Mouse (Mus musculus) liver, embryonic 16.5 days (tissue): ENCODE measurements around the gene Wwp2. TPM values are rescaled to one million over a fixed set of nuclear protein-coding genes. Genes with fewer than 3 reads are reported as not detected.
A peak's percentile ranks its signal among the peaks of the same experiment; 100 is the strongest.

Experiments used
- ATAC-seq: fragments of 200-750 bp; cut with Nextera tagmentation; 2 replicates; pipeline ENCODE4 v1.8.0; 2017; ENCODE audit warnings: low read depth, mild to moderate bottlenecking, moderate number of reproducible peaks, moderate library complexity
- H3K27ac ChIP-seq: fragments of 300-500 bp; sonication (generic); 2 replicates; pipeline ENCODE4 v1.5.1; 2014; ENCODE audit warnings: mild to moderate bottlenecking, low read length
- H3K27me3 ChIP-seq: fragments of 300-500 bp; sonication (generic); 2 replicates; pipeline ENCODE4 v1.6.1; 2014; ENCODE audit warnings: low read depth, low read length, mixed read lengths; ENCODE audit not compliant: control insufficient read depth, insufficient read depth
- H3K36me3 ChIP-seq: fragments of 300-500 bp; sonication (generic); 2 replicates; pipeline ENCODE4 v1.6.1; 2014; ENCODE audit warnings: mild to moderate bottlenecking; ENCODE audit not compliant: control insufficient read depth, insufficient read depth
- H3K4me1 ChIP-seq: fragments of 300-500 bp; sonication (generic); 2 replicates; pipeline ENCODE4 v1.6.1; 2014; ENCODE audit warnings: low read depth, low read length, mixed read lengths; ENCODE audit not compliant: control insufficient read depth
- H3K4me2 ChIP-seq: fragments of 300-500 bp; sonication (generic); 2 replicates; pipeline ENCODE4 v1.6.1; 2014; ENCODE audit warnings: low read depth, low read length, mixed read lengths
- H3K4me3 ChIP-seq: fragments of 300-500 bp; sonication (generic); 2 replicates; pipeline ENCODE4 v1.5.1; 2014; ENCODE audit warnings: low read depth, mild to moderate bottlenecking, low read length
- H3K9ac ChIP-seq: fragments of 300-500 bp; sonication (generic); 2 replicates; pipeline ENCODE4 v1.6.1; 2014; ENCODE audit warnings: low read depth, low read length
- H3K9me3 ChIP-seq: fragments of 300-500 bp; sonication (generic); replicated peaks from 2 replicates; pipeline ENCODE4 v1.6.1; 2016; ENCODE audit warnings: low read length; ENCODE audit not compliant: control insufficient read depth
- WGBS: fragments of 180-500 bp; shearing (Covaris S2); extraction: QIAGEN DNeasy Blood & Tissue Kit; methylation state at CpG from one replicate; pipeline ENCODE4 v1.1.7; 2014; ENCODE audit not compliant: insufficient replicate concordance; 5-methylcytosine and 5-hydroxymethylcytosine counted together
- polyA plus RNA-seq: library from polyadenylated mRNA; unstranded; fragments of >200 nt; fragmentation: Nextera tagmentation; extraction: Ambion mirVana; gene quantifications from 2 replicates; pipeline ENCODE4 v1.2.1, GENCODE M21; 2015

The Wwp2 gene
- polyA plus RNA-seq, 1 experiment from 2014 or later, result 32.7 TPM

DNA sequence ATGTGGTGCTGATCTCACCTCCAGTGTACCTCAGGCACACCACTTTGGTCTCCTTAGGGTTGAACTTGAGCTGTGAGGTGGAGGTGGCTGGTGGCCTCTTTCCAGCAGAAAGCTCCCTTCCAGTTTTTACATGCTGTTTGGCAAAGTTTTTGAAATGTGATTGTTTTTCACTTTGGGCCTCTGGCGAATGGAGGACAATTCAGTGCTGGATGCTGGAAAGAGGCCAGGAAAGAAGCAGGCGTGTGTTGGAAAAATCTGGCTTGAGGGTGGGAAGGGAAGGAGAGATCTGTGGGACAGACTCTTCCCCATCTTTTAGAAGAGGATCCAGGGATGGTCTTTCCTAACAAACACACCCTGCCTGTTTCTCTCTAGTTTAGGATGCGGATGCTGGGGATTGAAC is 8.5 kb downstream of the Wwp2 start:
- Histone ChIP-seq H3K27ac (no peak overlapping the region), H3K4me2 (no peak overlapping the region), H3K4me1 (peaks cover 34% of the 10 kb centered on the region), H3K36me3 (no peaks in the 10 kb centered on the region), H3K27me3 (no peaks in the 10 kb centered on the region), H3K9me3 (no peaks in the 10 kb centered on the region), H3K4me3 (no peak overlapping the region), H3K9ac (no peak overlapping the region)
- WGBS, result 78% methylated on average over 3 of the region's 3 CpGs
- no peak for ATAC-seq

GRCm38 (mm10) chr8:107447713-107448112 is 11.5 kb downstream of the Wwp2 start:
- H3K4me3 ChIP-seq, result no peak overlapping the region
- no peak overlapping the region for H3K9ac ChIP-seq
- no peak for ATAC-seq
- H3K4me2 ChIP-seq, result no peak overlapping the region
- no peaks in the 10 kb centered on the region for H3K36me3 ChIP-seq
- H3K4me1 ChIP-seq, result peaks cover 28% of the 10 kb centered on the region
- H3K9me3 ChIP-seq, result no peaks in the 10 kb centered on the region
- H3K27ac ChIP-seq, result no peak overlapping the region
- H3K27me3 ChIP-seq, result no peaks in the 10 kb centered on the region

- no peaks in the 10 kb centered on the region for H3K9me3 ChIP-seq
- H3K9ac ChIP-seq, result no peak overlapping the region
- no peaks in the 10 kb centered on the region for H3K36me3 ChIP-seq
- H3K4me3 ChIP-seq, result no peak overlapping the region
- peak overlapping the region; percentile 25 for H3K4me2 ChIP-seq
- peak; percentile 64 for ATAC-seq
- no peaks in the 10 kb centered on the region for H3K27me3 ChIP-seq
- peaks cover 24% of the 10 kb centered on the region for H3K4me1 ChIP-seq
- 56% methylated on average over 4 of the region's 4 CpGs for WGBS
- peak overlapping the region; percentile 18; the same call in 1 of the 2 replicates for H3K27ac ChIP-seq
Measured at GRCm38 (mm10) chr8:107448382-107448889, 12.3 kb downstream of the Wwp2 start.

DNA sequence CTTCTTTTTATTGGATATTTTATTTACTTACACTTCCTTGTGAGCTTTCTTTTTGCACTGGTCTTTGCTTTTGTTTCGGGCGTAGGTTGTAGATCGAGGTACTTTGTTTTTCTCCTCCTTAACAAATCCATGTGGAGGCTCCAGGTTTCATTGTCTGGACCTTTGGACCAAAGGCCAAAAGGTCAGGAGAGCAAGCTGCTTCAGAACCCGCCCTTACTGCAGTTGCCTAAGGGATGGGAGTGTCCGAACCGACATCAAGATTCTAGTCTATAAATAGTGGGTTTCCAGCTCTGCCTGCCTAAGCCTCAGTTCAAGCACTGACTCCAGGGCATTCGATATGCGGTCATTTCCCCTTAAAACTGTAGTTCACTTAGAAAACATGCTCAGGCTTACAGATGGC is 13.0 kb downstream of the Wwp2 start:
- ATAC-seq, result no peak
- H3K4me2 ChIP-seq, result peak overlapping the region; percentile 25; the same call in 1 of the 2 replicates
- H3K9me3 ChIP-seq, result no peaks in the 10 kb centered on the region
- no peak overlapping the region for H3K4me3 ChIP-seq
- WGBS, result 51% methylated on average over 8 of the region's 8 CpGs
- peaks cover 24% of the 10 kb centered on the region for H3K4me1 ChIP-seq
- no peaks in the 10 kb centered on the region for H3K36me3 ChIP-seq
- 0 out of 2 replicates have a peak overlapping the region, but pooled peaks have one; percentile 43 for H3K27ac ChIP-seq
- H3K9ac ChIP-seq, result no peak overlapping the region
- no peaks in the 10 kb centered on the region for H3K27me3 ChIP-seq

GRCm38 (mm10) chr8:107449655-107450054 is 13.5 kb downstream of the Wwp2 start:
- Histone ChIP-seq H3K4me1 (peaks cover 24% of the 10 kb centered on the region), H3K36me3 (no peaks in the 10 kb centered on the region), H3K9ac (no peak overlapping the region), H3K9me3 (no peaks in the 10 kb centered on the region), H3K4me3 (no peak overlapping the region), H3K4me2 (no peak overlapping the region), H3K27ac (0 out of 2 replicates have a peak overlapping the region, but pooled peaks have one; percentile 43), H3K27me3 (no peaks in the 10 kb centered on the region)
- WGBS, result 56% methylated on average over 6 of the region's 6 CpGs
- no peak; the same call in 1 of the 2 replicates for ATAC-seq

- Histone ChIP-seq H3K4me1 (peaks cover 24% of the 10 kb centered on the region), H3K4me3 (no peak overlapping the region), H3K36me3 (no peaks in the 10 kb centered on the region), H3K27me3 (no peaks in the 10 kb centered on the region), H3K9me3 (no peaks in the 10 kb centered on the region), H3K4me2 (no peak overlapping the region), H3K27ac (no peak overlapping the region), H3K9ac (no peak overlapping the region)
- no peak for ATAC-seq
- 81% methylated on average over 13 of the region's 13 CpGs for WGBS
Measured at GRCm38 (mm10) chr8:107451414-107452066, 15.4 kb downstream of the Wwp2 start.

GRCm38 (mm10) chr8:107453386-107453785 is 17.2 kb downstream of the Wwp2 start:
- peak; percentile 53 for ATAC-seq
- H3K36me3 ChIP-seq, result peaks cover 6% of the 10 kb centered on the region

GRCm38 (mm10) chr8:107455268-107455667 is 19.1 kb downstream of the Wwp2 start:
- Histone ChIP-seq H3K9ac (no peak overlapping the region), H3K4me3 (no peak overlapping the region), H3K9me3 (no peaks in the 10 kb centered on the region), H3K4me1 (no peaks in the 10 kb centered on the region), H3K36me3 (peaks cover 6% of the 10 kb centered on the region), H3K27ac (no peak overlapping the region), H3K27me3 (no peaks in the 10 kb centered on the region), H3K4me2 (no peak overlapping the region)
- 6% methylated on average over 3 of the region's 3 CpGs for WGBS
- no peak for ATAC-seq

More at GRCm38 (mm10) chr8:107453386-107453785, 17.2 kb downstream of the Wwp2 start:
- H3K27ac ChIP-seq, result no peak overlapping the region
- no peak overlapping the region for H3K4me2 ChIP-seq
- H3K4me3 ChIP-seq, result no peak overlapping the region
- WGBS, result 87% methylated on average over 11 of the region's 11 CpGs
- H3K4me1 ChIP-seq, result peaks cover 15% of the 10 kb centered on the region
- H3K9ac ChIP-seq, result no peak overlapping the region
- H3K27me3 ChIP-seq, result no peaks in the 10 kb centered on the region
- no peaks in the 10 kb centered on the region for H3K9me3 ChIP-seq

DNA sequence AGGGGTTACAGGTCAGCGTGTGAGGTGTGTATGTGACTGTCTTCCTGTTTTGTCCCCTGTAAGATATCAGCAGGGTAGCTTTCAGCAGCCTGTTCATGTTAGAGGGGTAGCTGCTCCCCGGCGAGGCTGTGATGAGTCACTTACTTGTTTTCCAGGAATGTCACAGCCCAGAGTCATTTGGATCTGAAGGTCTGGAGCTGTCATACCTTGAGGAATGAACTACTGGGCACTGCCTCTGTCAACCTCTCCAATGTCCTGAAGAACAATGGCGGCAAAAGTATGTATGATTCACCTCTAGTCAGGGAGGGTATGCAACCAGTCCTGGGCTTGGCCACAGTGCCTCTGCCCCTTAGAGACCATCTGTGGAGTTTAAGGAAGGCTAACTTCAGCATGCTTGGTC is 21.6 kb downstream of the Wwp2 start:
- ATAC-seq, result no peak
- H3K9me3 ChIP-seq, result no peaks in the 10 kb centered on the region
- no peak overlapping the region for H3K9ac ChIP-seq
- H3K27ac ChIP-seq, result no peak overlapping the region
- H3K27me3 ChIP-seq, result no peaks in the 10 kb centered on the region
- 81% methylated on average over 4 of the region's 4 CpGs for WGBS
- no peaks in the 10 kb centered on the region; the same call in 1 of the 2 replicates for H3K4me1 ChIP-seq
- H3K36me3 ChIP-seq, result peaks cover 10% of the 10 kb centered on the region
- no peak overlapping the region for H3K4me2 ChIP-seq
- no peak overlapping the region for H3K4me3 ChIP-seq
